Mouse (Mus musculus): ENCODE measurements around the gene Tap2. TPM values are rescaled to one million over a fixed set of nuclear protein-coding genes. Genes with fewer than 3 reads are reported as not detected.

Gene Tap2
- polyA plus RNA-seq, 1 experiment: 23.5 TPM

- Histone ChIP-seq H3K4me1 (ENCODE audit: control insufficient read depth, insufficient read depth, insufficient read length, low read length) (peaks cover 5% of the 10 kb centered on the region; the same call in 1 of the 2 replicates), H3K4me3 (ENCODE audit: insufficient read depth, low read depth, low read length) (peak overlapping the region; percentile 78), H3K27ac (replicated peaks; ENCODE audit: low read depth, low read length) (peak overlapping the region; percentile 70)
These were observed 16.5 kb upstream of the Tap2 start for GRCm38 (mm10) chr17:34186885-34187260.

- H3K4me3 ChIP-seq (ENCODE audit: insufficient read depth, low read depth, low read length): peak within 1 kb of the TSS; percentile 78
- H3K27ac ChIP-seq (replicated peaks; ENCODE audit: low read depth, low read length): peak within 1 kb of the TSS; percentile 90
- peaks cover 5% of the 10 kb centered on the region; the same call in 1 of the 2 replicates for H3K4me1 ChIP-seq (ENCODE audit: control insufficient read depth, insufficient read depth, insufficient read length, low read length)
These were observed 15.9 kb upstream of the Tap2 start, which contains the start of the genes Tap1 and Psmb9 for GRCm38 (mm10) chr17:34187261-34187916. Gene Tap1 (plus strand): TSS chr17:34187553. Gene Psmb9 (minus strand): TSS chr17:34187764.

GRCm38 (mm10) chr17:34188010-34188409, 15.3 kb upstream of the Tap2 start:
- H3K27ac ChIP-seq (replicated peaks; ENCODE audit: low read depth, low read length): peak overlapping the region; percentile 90
- peaks cover 5% of the 10 kb centered on the region; the same call in 1 of the 2 replicates for H3K4me1 ChIP-seq (ENCODE audit: control insufficient read depth, insufficient read depth, insufficient read length, low read length)
- H3K4me3 ChIP-seq (ENCODE audit: insufficient read depth, low read depth, low read length): peak overlapping the region; percentile 78

GRCm38 (mm10) chr17:34188986-34189385, 14.3 kb upstream of the Tap2 start:
- Histone ChIP-seq H3K27ac (replicated peaks; ENCODE audit: low read depth, low read length) (no peak overlapping the region), H3K4me3 (ENCODE audit: insufficient read depth, low read depth, low read length) (peak overlapping the region; percentile 23; the same call in 1 of the 2 replicates), H3K4me1 (ENCODE audit: control insufficient read depth, insufficient read depth, insufficient read length, low read length) (peaks cover 5% of the 10 kb centered on the region; the same call in 1 of the 2 replicates)

- Histone ChIP-seq H3K27ac (replicated peaks; ENCODE audit: low read depth, low read length) (no peak overlapping the region), H3K4me3 (ENCODE audit: insufficient read depth, low read depth, low read length) (no peak overlapping the region), H3K4me1 (ENCODE audit: control insufficient read depth, insufficient read depth, insufficient read length, low read length) (peaks cover 5% of the 10 kb centered on the region; the same call in 1 of the 2 replicates)
These were observed 10.5 kb upstream of the Tap2 start for GRCm38 (mm10) chr17:34192852-34193251.

GRCm38 (mm10) chr17:34193468-34193867, 9.9 kb upstream of the Tap2 start:
- Histone ChIP-seq H3K27ac (replicated peaks; ENCODE audit: low read depth, low read length) (no peak overlapping the region), H3K4me1 (ENCODE audit: control insufficient read depth, insufficient read depth, insufficient read length, low read length) (peaks cover 5% of the 10 kb centered on the region; the same call in 1 of the 2 replicates), H3K4me3 (ENCODE audit: insufficient read depth, low read depth, low read length) (no peak overlapping the region)

GRCm38 (mm10) chr17:34194723-34195122, 8.6 kb upstream of the Tap2 start:
- Histone ChIP-seq H3K4me1 (ENCODE audit: control insufficient read depth, insufficient read depth, insufficient read length, low read length) (no peaks in the 10 kb centered on the region; the same call in 1 of the 2 replicates), H3K4me3 (ENCODE audit: insufficient read depth, low read depth, low read length) (no peak overlapping the region), H3K27ac (replicated peaks; ENCODE audit: low read depth, low read length) (no peak overlapping the region)

- H3K4me3 ChIP-seq (ENCODE audit: insufficient read depth, low read depth, low read length): no peak overlapping the region
- H3K27ac ChIP-seq (replicated peaks; ENCODE audit: low read depth, low read length): no peak overlapping the region
- no peaks in the 10 kb centered on the region; the same call in 1 of the 2 replicates for H3K4me1 ChIP-seq (ENCODE audit: control insufficient read depth, insufficient read depth, insufficient read length, low read length)
These were observed 6.8 kb upstream of the Tap2 start for GRCm38 (mm10) chr17:34196491-34196890.

- Histone ChIP-seq H3K4me3 (ENCODE audit: insufficient read depth, low read depth, low read length) (peak within 1 kb of the TSS; percentile 85), H3K27ac (replicated peaks; ENCODE audit: low read depth, low read length) (peak within 1 kb of the TSS; percentile 58), H3K4me1 (ENCODE audit: control insufficient read depth, insufficient read depth, insufficient read length, low read length) (no peaks in the 10 kb centered on the region; the same call in 1 of the 2 replicates)
These were observed 6.1 kb upstream of the Tap2 start, which contains the start of gene Psmb8 for GRCm38 (mm10) chr17:34196941-34197894. Gene Psmb8 (plus strand): TSS chr17:34197721.

GRCm38 (mm10) chr17:34197904-34198520, 5.3 kb upstream of the Tap2 start:
- H3K4me3 ChIP-seq (ENCODE audit: insufficient read depth, low read depth, low read length): peak overlapping the region; percentile 85
- H3K27ac ChIP-seq (replicated peaks; ENCODE audit: low read depth, low read length): peak overlapping the region; percentile 58
- no peaks in the 10 kb centered on the region; the same call in 1 of the 2 replicates for H3K4me1 ChIP-seq (ENCODE audit: control insufficient read depth, insufficient read depth, insufficient read length, low read length)

- Histone ChIP-seq H3K27ac (replicated peaks; ENCODE audit: low read depth, low read length) (peak overlapping the region; percentile 58), H3K4me1 (ENCODE audit: control insufficient read depth, insufficient read depth, insufficient read length, low read length) (no peaks in the 10 kb centered on the region; the same call in 1 of the 2 replicates), H3K4me3 (ENCODE audit: insufficient read depth, low read depth, low read length) (peak overlapping the region; percentile 85)
These were observed 4.8 kb upstream of the Tap2 start for GRCm38 (mm10) chr17:34198521-34198912.

- Histone ChIP-seq H3K27ac (replicated peaks; ENCODE audit: low read depth, low read length) (peak overlapping the region; percentile 58; the same call in 1 of the 2 replicates), H3K4me1 (ENCODE audit: control insufficient read depth, insufficient read depth, insufficient read length, low read length) (no peaks in the 10 kb centered on the region; the same call in 1 of the 2 replicates), H3K4me3 (ENCODE audit: insufficient read depth, low read depth, low read length) (peak overlapping the region; percentile 85)
These were observed 4.2 kb upstream of the Tap2 start for GRCm38 (mm10) chr17:34199050-34199619.

GRCm38 (mm10) chr17:34200047-34200446, 3.3 kb upstream of the Tap2 start:
- Histone ChIP-seq H3K4me1 (ENCODE audit: control insufficient read depth, insufficient read depth, insufficient read length, low read length) (no peaks in the 10 kb centered on the region; the same call in 1 of the 2 replicates), H3K27ac (replicated peaks; ENCODE audit: low read depth, low read length) (no peak overlapping the region), H3K4me3 (ENCODE audit: insufficient read depth, low read depth, low read length) (no peak overlapping the region)

- no peak overlapping the region for H3K4me3 ChIP-seq (ENCODE audit: insufficient read depth, low read depth, low read length)
- H3K4me1 ChIP-seq (ENCODE audit: control insufficient read depth, insufficient read depth, insufficient read length, low read length): no peaks in the 10 kb centered on the region; the same call in 1 of the 2 replicates
- H3K27ac ChIP-seq (replicated peaks; ENCODE audit: low read depth, low read length): no peak overlapping the region
These were observed 2.4 kb upstream of the Tap2 start for GRCm38 (mm10) chr17:34200772-34201505.
